Mouse (Mus musculus) heart, embryonic 15.5 days (tissue): Measurements from ENCODE around the gene Cmtm5. TPM values are rescaled to one million over a fixed set of nuclear protein-coding genes. Genes with fewer than 3 reads are reported as not detected.
"Not testable (repeated sequence)": the region's sequence is repeated elsewhere in the genome, so short reads cannot be mapped to it uniquely, and the experiment has no call there.

Experiments used
- ATAC-seq: fragments of 200-750 bp; cut with Nextera tagmentation; replicated peaks from 2 replicates; pipeline ENCODE4 v1.8.0; 2017; ENCODE audit warnings: low read depth, moderate TSS enrichment; ENCODE audit not compliant: insufficient number of reproducible peaks, insufficient read depth, low FRiP score
- H3K27ac ChIP-seq: fragments of 300-500 bp; sonication (generic); 2 replicates; pipeline ENCODE4 v1.5.1; 2015; ENCODE audit warnings: mild to moderate bottlenecking, inconsistent platforms
- H3K27me3 ChIP-seq: fragments of 300-500 bp; sonication (generic); 2 replicates; pipeline ENCODE4 v1.6.1; 2015; ENCODE audit warnings: inconsistent platforms
- H3K36me3 ChIP-seq: fragments of 300-500 bp; sonication (generic); 2 replicates; pipeline ENCODE4 v1.6.1; 2015; ENCODE audit warnings: mild to moderate bottlenecking, inconsistent platforms
- H3K4me1 ChIP-seq: fragments of 300-500 bp; sonication (generic); replicated peaks from 2 replicates; pipeline ENCODE4 v1.6.1; 2015; ENCODE audit warnings: inconsistent platforms
- H3K4me2 ChIP-seq: fragments of 300-500 bp; sonication (generic); 2 replicates; pipeline ENCODE4 v1.6.1; 2015; ENCODE audit warnings: inconsistent platforms, mild to moderate bottlenecking, moderate library complexity
- H3K4me3 ChIP-seq: fragments of 300-500 bp; sonication (generic); 2 replicates; pipeline ENCODE4 v1.5.1; 2015; ENCODE audit warnings: mild to moderate bottlenecking, inconsistent platforms
- H3K9ac ChIP-seq: fragments of 300-500 bp; sonication (generic); 2 replicates; pipeline ENCODE4 v1.6.1; 2015; ENCODE audit warnings: mild to moderate bottlenecking, inconsistent platforms
- H3K9me3 ChIP-seq: fragments of 300-500 bp; sonication (generic); replicated peaks from 2 replicates; pipeline ENCODE4 v1.6.1; 2016; ENCODE audit warnings: inconsistent platforms
- WGBS: fragments of 180-500 bp; shearing (Covaris S2); methylation state at CpG from one replicate; pipeline ENCODE4 v1.1.7; 2015; ENCODE audit warnings: mixed read lengths; 5-methylcytosine and 5-hydroxymethylcytosine counted together
- polyA plus RNA-seq: library from polyadenylated mRNA; unstranded; fragments of >200 nt; fragmentation: Nextera tagmentation; extraction: Ambion mirVana; gene quantifications from 2 replicates; pipeline ENCODE4 v1.2.1, GENCODE M21; 2015

The Cmtm5 gene
- polyA plus RNA-seq, 1 experiment from 2014 or later: 0.74 TPM

DNA sequence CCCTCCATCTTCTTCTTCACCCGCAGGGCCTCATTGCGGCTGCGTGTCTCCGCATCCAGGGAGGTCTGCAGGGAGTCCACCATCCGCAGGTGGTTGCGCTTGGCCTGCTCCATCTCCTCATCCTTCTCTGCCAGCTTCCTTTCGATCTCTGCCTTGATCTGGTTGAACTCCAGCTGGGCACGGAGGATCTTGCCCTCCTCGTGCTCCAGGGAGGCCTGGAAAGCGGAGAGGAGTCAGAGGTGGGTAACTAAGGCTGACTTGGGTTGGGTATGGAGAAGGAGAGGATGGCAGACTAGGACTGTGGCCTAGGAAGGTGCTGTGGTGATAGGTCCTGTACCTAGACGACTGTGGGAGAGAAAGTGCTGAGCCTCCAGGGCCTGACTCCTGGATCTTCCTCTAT, 10.9 kb downstream of the Cmtm5 start:
- H3K4me3 ChIP-seq, H3K9me3 ChIP-seq, H3K4me2 ChIP-seq, H3K27me3 ChIP-seq, H3K27ac ChIP-seq, H3K9ac ChIP-seq, ATAC-seq: not testable (repeated sequence)
- Histone ChIP-seq H3K36me3 (peaks cover 71% of the 10 kb centered on the region), H3K4me1 (peaks cover 15% of the 10 kb centered on the region)
- 78% methylated on average over 11 of the region's 11 CpGs for WGBS

DNA sequence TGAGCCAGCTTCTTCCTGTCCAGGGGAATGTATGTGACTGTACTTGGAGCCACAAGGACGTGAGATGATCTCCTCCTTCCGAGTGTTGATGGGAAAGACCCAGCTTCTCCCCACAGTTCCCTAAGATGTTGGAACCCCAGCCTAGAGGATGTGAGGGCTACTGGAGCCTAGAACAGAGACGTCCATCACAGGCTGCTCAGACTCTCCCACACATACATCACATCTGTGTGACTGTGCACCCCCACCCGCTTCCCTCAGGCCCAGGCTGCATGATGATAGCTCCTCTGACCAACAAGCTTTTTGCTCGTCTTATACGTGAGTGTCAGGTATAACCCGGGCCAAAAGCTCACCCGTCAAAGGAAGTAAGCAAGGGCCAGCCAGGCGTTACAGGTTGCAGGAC, 12.7 kb downstream of the Cmtm5 start:
- peaks cover 18% of the 10 kb centered on the region for H3K4me1 ChIP-seq
- H3K4me3 ChIP-seq: no peak overlapping the region
- ATAC-seq: no peak
- no peaks in the 10 kb centered on the region for H3K27me3 ChIP-seq
- peak overlapping the region; percentile 17; the same call in 1 of the 2 replicates for H3K9ac ChIP-seq
- H3K4me2 ChIP-seq: no peak overlapping the region
- WGBS: 66% methylated on average over 9 of the region's 9 CpGs
- peaks cover 71% of the 10 kb centered on the region for H3K36me3 ChIP-seq
- no peaks in the 10 kb centered on the region for H3K9me3 ChIP-seq
- peak overlapping the region; percentile 18; the same call in 1 of the 2 replicates for H3K27ac ChIP-seq

DNA sequence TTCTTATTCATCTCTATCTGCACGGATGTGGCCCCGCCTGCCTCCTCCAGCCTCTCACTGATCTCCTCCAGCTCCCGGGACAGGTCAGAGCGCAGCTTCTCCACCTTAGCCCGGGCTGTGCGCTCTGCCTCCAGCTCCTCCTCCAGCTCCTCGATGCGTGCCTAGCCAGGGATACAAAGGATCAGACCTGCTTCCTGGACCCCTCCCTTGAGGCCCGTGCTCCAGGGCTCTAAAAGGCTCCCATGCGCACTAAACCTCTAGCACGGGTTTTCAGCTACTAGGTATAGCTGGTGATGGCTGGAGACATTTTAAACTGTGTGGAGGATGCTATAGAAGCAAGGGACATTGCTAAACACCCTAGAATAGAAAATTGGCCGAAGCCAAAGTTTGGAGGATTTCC, 14.4 kb downstream of the Cmtm5 start:
- ATAC-seq: no peak
- no peak overlapping the region for H3K9ac ChIP-seq
- H3K4me2 ChIP-seq: no peak overlapping the region
- peaks cover 18% of the 10 kb centered on the region for H3K4me1 ChIP-seq
- H3K27ac ChIP-seq: no peak overlapping the region
- 51% methylated on average over 12 of the region's 12 CpGs for WGBS
- H3K36me3 ChIP-seq: peaks cover 72% of the 10 kb centered on the region
- H3K9me3 ChIP-seq: no peaks in the 10 kb centered on the region
- no peaks in the 10 kb centered on the region for H3K27me3 ChIP-seq
- no peak overlapping the region for H3K4me3 ChIP-seq

DNA sequence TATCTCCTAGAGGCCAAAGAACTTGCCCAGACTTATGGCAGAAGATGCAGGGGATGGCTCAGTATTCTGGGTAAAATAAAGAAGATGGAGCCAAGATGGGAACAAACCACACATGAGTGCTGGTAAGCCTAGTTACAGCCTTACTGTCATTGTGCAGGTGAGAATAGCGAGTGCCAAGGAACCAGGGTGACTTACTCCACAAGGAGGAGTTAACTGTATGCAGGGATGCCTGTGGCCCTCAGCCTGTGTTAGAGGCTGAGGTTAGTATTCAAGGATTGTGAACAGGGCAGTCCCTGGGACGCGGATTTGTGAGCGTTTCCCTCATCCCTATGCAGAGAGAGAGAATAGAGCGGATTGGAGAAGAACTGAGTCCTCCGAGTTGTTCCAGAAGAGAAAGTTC, 15.5 kb downstream of the Cmtm5 start:
- Histone ChIP-seq H3K27me3 (no peaks in the 10 kb centered on the region), H3K4me3 (no peak overlapping the region), H3K4me2 (no peak overlapping the region), H3K4me1 (peaks cover 18% of the 10 kb centered on the region), H3K36me3 (peaks cover 76% of the 10 kb centered on the region), H3K9ac (no peak overlapping the region), H3K9me3 (no peaks in the 10 kb centered on the region), H3K27ac (no peak overlapping the region)
- WGBS: 83% methylated on average over 6 of the region's 6 CpGs
- no peak for ATAC-seq

DNA sequence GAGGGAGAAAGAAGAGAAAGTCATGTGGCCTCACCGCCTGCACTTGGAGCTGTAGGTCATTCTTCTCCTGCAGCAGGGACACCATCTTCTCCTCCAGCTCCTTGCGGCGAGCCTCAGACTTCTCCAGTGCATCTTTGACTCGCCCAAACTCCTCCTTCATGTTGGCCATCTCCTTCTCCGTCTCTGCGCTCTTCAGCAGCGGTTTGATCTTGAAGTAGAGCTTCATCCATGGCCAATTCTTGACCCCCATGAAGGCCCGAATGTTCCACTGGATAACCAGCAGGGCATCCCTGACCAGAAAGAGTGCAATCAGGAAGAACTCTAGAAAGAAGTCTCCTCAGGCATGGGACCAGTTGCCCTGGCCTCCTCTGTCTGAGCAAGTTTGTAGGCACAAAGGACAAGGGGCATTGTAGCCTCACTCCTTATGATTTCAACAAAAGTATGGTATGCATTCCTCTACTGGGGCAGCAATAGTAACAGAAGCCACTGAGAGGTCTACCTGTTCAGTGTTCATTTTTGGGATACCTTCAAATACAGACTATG, 17.7 kb downstream of the Cmtm5 start:
- Histone ChIP-seq H3K9ac (no peak overlapping the region), H3K4me1 (peaks cover 24% of the 10 kb centered on the region), H3K27me3 (no peaks in the 10 kb centered on the region), H3K36me3 (peaks cover 71% of the 10 kb centered on the region), H3K4me2 (no peak overlapping the region), H3K27ac (no peak overlapping the region), H3K4me3 (no peak overlapping the region), H3K9me3 (no peaks in the 10 kb centered on the region)
- 70% methylated on average over 8 of the region's 8 CpGs for WGBS
- ATAC-seq: no peak

DNA sequence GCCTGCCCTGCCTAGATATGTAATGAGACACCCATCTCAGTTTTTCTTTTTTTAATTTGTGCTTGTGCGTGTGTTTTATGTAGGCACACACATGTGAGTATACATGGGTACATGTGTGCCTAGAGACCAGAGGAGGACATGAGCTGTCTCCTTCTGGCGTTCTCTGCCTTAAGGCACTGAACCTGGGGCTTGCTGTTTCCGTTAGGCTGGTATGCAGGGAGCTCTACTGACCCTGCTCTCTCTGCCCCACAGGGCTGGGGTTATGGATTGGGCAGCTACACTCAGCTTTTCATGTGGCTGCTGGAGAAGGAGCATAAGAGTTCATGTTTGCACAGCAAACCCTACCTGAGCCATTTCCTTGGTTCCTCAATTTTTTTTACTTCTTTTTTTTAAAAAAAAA, 18.4 kb downstream of the Cmtm5 start:
- no peak for ATAC-seq
- no peak overlapping the region for H3K27ac ChIP-seq
- no peak overlapping the region for H3K9ac ChIP-seq
- H3K9me3 ChIP-seq: no peaks in the 10 kb centered on the region
- H3K4me2 ChIP-seq: no peak overlapping the region
- peaks cover 22% of the 10 kb centered on the region; the same call in 1 of the 2 replicates for H3K4me1 ChIP-seq
- H3K36me3 ChIP-seq: peaks cover 64% of the 10 kb centered on the region
- no peaks in the 10 kb centered on the region for H3K27me3 ChIP-seq
- 63% methylated on average over 3 of the region's 3 CpGs for WGBS
- no peak overlapping the region for H3K4me3 ChIP-seq

DNA sequence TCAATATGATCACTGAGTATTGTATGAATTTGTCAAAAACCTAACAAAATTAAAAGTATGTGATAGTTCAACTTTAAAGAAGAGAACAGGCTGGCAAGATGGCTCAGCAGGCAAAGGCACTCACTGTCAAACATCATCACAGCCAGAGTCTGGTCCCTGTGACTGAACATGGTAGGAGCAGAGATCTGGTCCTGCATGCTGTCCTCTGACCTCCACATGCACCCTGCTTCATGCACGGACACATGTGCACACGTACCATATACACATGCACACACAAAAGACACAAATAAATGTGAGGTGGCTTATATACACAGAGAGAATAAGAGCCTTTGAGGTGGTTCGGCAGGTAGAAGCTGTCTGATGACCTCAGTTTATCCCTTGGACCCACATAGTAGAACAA, 19.4 kb downstream of the Cmtm5 start:
- Histone ChIP-seq H3K27me3 (no peaks in the 10 kb centered on the region), H3K4me2 (no peak overlapping the region), H3K4me1 (peaks cover 23% of the 10 kb centered on the region), H3K4me3 (no peak overlapping the region), H3K27ac (0 out of 2 replicates have a peak overlapping the region, but pooled peaks have one; percentile 31), H3K36me3 (peaks cover 58% of the 10 kb centered on the region), H3K9ac (no peak overlapping the region), H3K9me3 (no peaks in the 10 kb centered on the region)
- WGBS: 55% methylated on average over 3 of the region's 3 CpGs
- no peak for ATAC-seq

DNA sequence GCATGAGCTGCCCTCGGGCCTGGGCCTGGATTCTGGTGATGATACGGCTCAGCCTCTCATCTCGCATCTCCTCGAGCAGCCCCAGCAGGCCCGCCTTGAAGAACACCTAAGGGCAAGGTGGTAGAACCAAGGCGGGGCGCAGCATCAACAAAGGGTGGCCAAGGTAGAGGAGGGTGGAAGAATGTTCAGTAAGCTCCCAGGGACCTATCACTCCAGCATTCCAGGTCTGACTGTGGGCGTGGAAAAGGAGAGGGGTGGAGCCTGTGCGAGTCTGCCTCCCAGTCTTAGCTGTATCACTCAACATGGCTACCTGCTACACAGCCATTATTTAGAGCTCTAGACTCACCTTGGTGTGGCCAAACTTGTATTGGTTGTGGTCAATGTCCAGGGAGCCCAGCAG, 20.5 kb downstream of the Cmtm5 start:
- WGBS: 60% methylated on average over 9 of the region's 9 CpGs
- H3K36me3 ChIP-seq: peaks cover 48% of the 10 kb centered on the region
- H3K9ac ChIP-seq: 0 out of 2 replicates have a peak overlapping the region, but pooled peaks have one; percentile 28
- ATAC-seq: 0 out of 2 replicates have a peak, but pooled peaks have one; percentile 17
- peak overlapping the region; percentile 37 for H3K4me2 ChIP-seq
- H3K4me1 ChIP-seq: peaks cover 34% of the 10 kb centered on the region
- H3K27ac ChIP-seq: peak overlapping the region; percentile 43; the same call in 1 of the 2 replicates
- H3K4me3 ChIP-seq: peak overlapping the region; percentile 19
- no peaks in the 10 kb centered on the region for H3K9me3 ChIP-seq
- H3K27me3 ChIP-seq: no peaks in the 10 kb centered on the region

DNA sequence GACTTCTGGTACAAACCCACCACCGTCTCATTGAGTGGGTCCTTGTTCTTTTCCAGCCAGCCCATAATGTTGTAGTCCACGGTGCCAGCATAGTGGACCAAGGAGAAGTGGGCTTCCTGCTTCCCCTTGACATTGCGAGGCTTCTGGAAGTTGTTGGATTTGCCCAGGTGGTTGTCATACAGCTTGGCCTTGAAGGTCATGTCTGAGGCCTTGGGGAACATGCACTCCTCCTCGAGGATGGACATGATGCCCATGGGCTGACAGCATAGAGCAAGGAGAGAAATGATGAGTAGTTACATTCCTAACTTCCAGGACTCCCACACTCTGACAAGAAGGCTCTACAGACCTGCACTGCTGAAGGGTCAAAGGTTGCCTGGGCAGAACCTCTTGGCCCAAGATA, 22.4 kb downstream of the Cmtm5 start:
- no peak for ATAC-seq
- Histone ChIP-seq H3K9me3 (no peaks in the 10 kb centered on the region), H3K27me3 (no peaks in the 10 kb centered on the region), H3K36me3 (peaks cover 31% of the 10 kb centered on the region; the same call in 1 of the 2 replicates), H3K4me3 (peak overlapping the region; percentile 24), H3K4me2 (peak overlapping the region; percentile 37), H3K27ac (peak overlapping the region; percentile 35), H3K4me1 (peaks cover 40% of the 10 kb centered on the region), H3K9ac (peak overlapping the region; percentile 31; the same call in 1 of the 2 replicates)
- WGBS: 62% methylated on average over 4 of the region's 4 CpGs

DNA sequence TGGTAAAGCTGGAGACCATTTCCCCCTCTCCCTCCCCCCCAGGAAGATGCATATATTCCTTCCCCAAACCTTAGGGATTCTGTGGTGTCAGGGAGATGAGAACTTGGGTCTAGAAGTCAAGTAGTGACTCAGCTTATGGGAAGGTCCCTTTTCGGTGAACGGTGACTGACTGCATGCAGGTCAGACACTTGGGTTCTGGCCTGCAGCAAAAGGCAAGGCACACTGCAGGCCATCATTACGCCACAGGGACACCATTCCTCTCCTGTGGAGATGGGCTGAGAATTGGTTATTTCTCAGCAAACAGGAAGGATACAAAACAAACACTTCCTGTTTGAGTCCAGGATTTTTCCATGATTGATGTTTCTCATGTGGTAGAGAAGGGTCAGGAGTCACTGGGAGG, 23.1 kb downstream of the Cmtm5 start:
- Histone ChIP-seq H3K4me1 (peaks cover 45% of the 10 kb centered on the region), H3K27ac (peak overlapping the region; percentile 7; the same call in 1 of the 2 replicates), H3K4me2 (peak overlapping the region; percentile 56), H3K4me3 (peak overlapping the region; percentile 24), H3K9ac (peak overlapping the region; percentile 7; the same call in 1 of the 2 replicates), H3K27me3 (no peaks in the 10 kb centered on the region), H3K36me3 (peaks cover 24% of the 10 kb centered on the region; the same call in 1 of the 2 replicates), H3K9me3 (no peaks in the 10 kb centered on the region)
- WGBS: 70% methylated on average over 3 of the region's 3 CpGs
- ATAC-seq: no peak

DNA sequence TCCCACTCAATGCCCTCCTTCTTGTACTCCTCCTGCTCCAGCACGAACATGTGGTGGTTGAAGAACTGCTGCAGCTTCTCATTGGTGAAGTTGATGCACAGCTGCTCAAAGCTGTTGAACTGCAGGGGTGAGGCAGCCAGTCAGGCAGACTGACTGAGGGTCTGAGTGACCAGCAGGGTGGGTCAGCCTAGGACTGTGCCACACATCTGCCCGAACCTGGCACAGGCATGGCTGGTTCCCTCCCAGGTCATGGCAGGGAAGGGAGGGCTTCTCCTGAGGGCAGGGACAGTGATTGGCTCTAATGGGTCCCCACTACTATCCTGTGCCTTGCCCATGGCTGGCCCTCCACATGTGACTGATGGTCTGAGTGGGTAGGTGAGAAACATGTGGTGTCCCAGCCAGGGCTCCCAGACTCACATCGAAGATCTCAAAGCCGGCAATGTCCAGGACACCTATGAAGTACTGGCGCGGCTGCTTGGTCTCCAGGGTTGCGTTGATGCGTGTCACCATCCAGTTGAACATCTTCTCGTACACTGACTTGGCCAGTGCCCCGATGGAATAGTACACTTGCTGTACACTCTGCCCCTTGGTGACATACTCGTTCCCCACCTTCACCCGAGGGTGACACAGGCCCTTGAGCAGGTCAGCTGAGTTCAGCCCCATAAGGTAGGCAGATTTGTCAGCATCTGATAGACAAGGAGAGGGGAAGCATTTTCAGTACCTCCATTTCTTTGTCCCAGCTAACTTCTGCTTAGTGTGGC, 24.0 kb downstream of the Cmtm5 start:
- peaks cover 45% of the 10 kb centered on the region for H3K4me1 ChIP-seq
- peaks cover 20% of the 10 kb centered on the region; the same call in 1 of the 2 replicates for H3K36me3 ChIP-seq
- not testable (repeated sequence) for ATAC-seq, H3K27me3 ChIP-seq, H3K9me3 ChIP-seq, H3K27ac ChIP-seq
- WGBS: 66% methylated on average over 12 of the region's 12 CpGs
- peak overlapping the region; percentile 56 for H3K4me2 ChIP-seq
- peak overlapping the region; percentile 51 for H3K4me3 ChIP-seq
- H3K9ac ChIP-seq: 0 out of 2 replicates have a peak overlapping the region, but pooled peaks have one; percentile 35
